Mouse (Mus musculus) liver, adult 2 months (tissue): Measurements from ENCODE around the gene Nid2.

ENCODE experiments used
- CTCF ChIP-seq: fragments of 200-500 bp; IDR thresholded peaks from 2 replicates; pipeline ENCODE4 v1.5.1; 2011; ENCODE audit warnings: low read depth, low read length, control low read depth
- POLR2A ChIP-seq: fragments of 200-500 bp; IDR thresholded peaks from 2 replicates; pipeline ENCODE4 v1.6.1; 2011; ENCODE audit warnings: low read length, control low read depth; ENCODE audit not compliant: insufficient read depth; ENCODE audit errors: extremely low read depth

DNA sequence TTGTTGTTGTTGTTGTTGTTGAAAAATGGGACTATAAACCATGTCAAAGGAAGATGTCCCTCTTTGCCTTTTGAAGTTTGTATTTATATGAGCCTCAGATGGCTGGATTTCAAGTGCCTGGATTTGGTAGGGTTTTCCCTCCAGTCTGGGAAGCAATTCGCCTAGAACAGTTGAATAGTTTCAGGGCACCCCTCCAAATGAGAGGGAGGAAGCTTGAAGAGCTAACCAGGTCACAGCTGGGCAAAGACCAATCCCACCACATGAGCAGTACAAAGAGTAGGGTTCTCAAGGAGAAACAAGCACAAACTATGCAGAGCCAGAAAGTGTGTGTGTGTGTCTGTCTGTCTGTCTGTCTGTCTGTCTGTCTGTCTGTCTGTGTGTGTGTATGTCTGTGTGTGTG, 39.3 kb upstream of the Nid2 start:
- TF ChIP-seq POLR2A (no peak), CTCF (no peak)
